Mouse (Mus musculus) left cerebral cortex, postnatal 10 days (tissue): ENCODE measurements around the gene Lrmda. TPM values are rescaled to one million over a fixed set of nuclear protein-coding genes. Genes with fewer than 3 reads are reported as not detected.

Source experiments
- DNase-seq, 2 experiments: peaks; one replicate each; pipeline ENCODE4 v3.0.0; 2021 to 2022; ENCODE audit warnings: low spot score in 2 of 2, mixed read lengths in 1 of 2; ENCODE audit errors: extremely low spot score in 1 of 2
- intact Hi-C: fragments of 180-260 bp; cut with DNase I; formaldehyde crosslinking; loops from one replicate; pipeline ENCODE4 v1.15.1; 2025
- total RNA-seq, 2 experiments: library from RNA; stranded (reverse); gene quantifications; 2 replicates each; pipeline ENCODE4 v1.2.3; 2021

The Lrmda gene
- total RNA-seq, 2 experiments from 2014 or later, result 1.1 TPM; not detected in 1

GRCm38 (mm10) chr14:22265229-22265905 lies 245.9 kb downstream of the Lrmda start:
- intact Hi-C loops, result no loop called here
- no peak for DNase-seq

- intact Hi-C loops, result no loop called here
These were observed 250.3 kb downstream of the Lrmda start for GRCm38 (mm10) chr14:22269812-22270211.

GRCm38 (mm10) chr14:22278053-22278452 lies 258.5 kb downstream of the Lrmda start:
- intact Hi-C loops, result no loop called here
- DNase-seq, result no peak

More at GRCm38 (mm10) chr14:22269812-22270211, 250.3 kb downstream of the Lrmda start:
- DNase-seq, result peak in 1 of 2 experiments; percentile 39

GRCm38 (mm10) chr14:22279591-22279990 lies 260.1 kb downstream of the Lrmda start:
- intact Hi-C loops, result no loop called here
- DNase-seq, result no peak

GRCm38 (mm10) chr14:22281630-22282029 lies 262.1 kb downstream of the Lrmda start:
- no peak for DNase-seq
- intact Hi-C loops, result no loop called here

GRCm38 (mm10) chr14:22282847-22283246 lies 263.3 kb downstream of the Lrmda start:
- no peak for DNase-seq
- intact Hi-C loops, result no loop called here

GRCm38 (mm10) chr14:22283722-22284121 lies 264.2 kb downstream of the Lrmda start:
- intact Hi-C loops, result no loop called here
- no peak for DNase-seq

GRCm38 (mm10) chr14:22284823-22285517 lies 265.5 kb downstream of the Lrmda start:
- intact Hi-C loops, result no loop called here
- no peak for DNase-seq

- no peak for DNase-seq
- intact Hi-C loops, result no loop called here
These were observed 266.3 kb downstream of the Lrmda start for GRCm38 (mm10) chr14:22285826-22286225.

- intact Hi-C loops, result no loop called here
- no peak for DNase-seq
These were observed 268.7 kb downstream of the Lrmda start for GRCm38 (mm10) chr14:22288179-22288578.

GRCm38 (mm10) chr14:22289380-22289922 lies 269.9 kb downstream of the Lrmda start:
- DNase-seq, result no peak
- intact Hi-C loops, result no loop called here

- intact Hi-C loops, result no loop called here
- DNase-seq, result no peak
These were observed 274.9 kb downstream of the Lrmda start for GRCm38 (mm10) chr14:22294371-22294770.

GRCm38 (mm10) chr14:22296655-22297239 lies 277.2 kb downstream of the Lrmda start:
- intact Hi-C loops, result no loop called here
- DNase-seq, result no peak

- DNase-seq, result no peak
- intact Hi-C loops, result no loop called here
These were observed 287.2 kb downstream of the Lrmda start for GRCm38 (mm10) chr14:22306759-22307158.

- intact Hi-C loops, result no loop called here
- DNase-seq, result no peak
These were observed 288.5 kb downstream of the Lrmda start for GRCm38 (mm10) chr14:22308059-22308458.

- DNase-seq, result no peak
- intact Hi-C loops, result no loop called here
These were observed 303.5 kb downstream of the Lrmda start for GRCm38 (mm10) chr14:22323058-22323457.

- DNase-seq, result peak in 1 of 2 experiments; percentile 13
- intact Hi-C loops, result no loop called here
These were observed 304.2 kb downstream of the Lrmda start for GRCm38 (mm10) chr14:22323530-22324292.

GRCm38 (mm10) chr14:22326218-22326964 lies 306.9 kb downstream of the Lrmda start:
- DNase-seq, result no peak
- intact Hi-C loops, result no loop called here
